Mouse (Mus musculus) gastrocnemius, adult 2 months (tissue): ENCODE data around the gene Cd101. TPM values are rescaled to one million over a fixed set of nuclear protein-coding genes. Genes with fewer than 3 reads are reported as not detected.

Experiments used
- DNase-seq: peaks from one replicate; pipeline ENCODE4 v3.0.0; 2022
- H3K27ac ChIP-seq: fragments of 200-600 bp; 2 replicates; pipeline ENCODE4 v1.8.1; 2022; ENCODE audit warnings: mild to moderate bottlenecking
- H3K4me3 ChIP-seq: fragments of 200-600 bp; 2 replicates; pipeline ENCODE4 v1.8.1; 2022; ENCODE audit warnings: mild to moderate bottlenecking, moderate library complexity
- CTCF ChIP-seq: fragments of 200-600 bp; IDR thresholded peaks from 2 replicates; pipeline ENCODE4 v1.8.1; 2022; ENCODE audit warnings: antibody characterized with exemption, mild to moderate bottlenecking, moderate library complexity
- intact Hi-C: fragments of 180-260 bp; cut with DNase I; formaldehyde crosslinking; loops from one replicate; pipeline ENCODE4 v1.15.1; 2025
- total RNA-seq, 2 experiments: library from RNA; stranded (reverse); gene quantifications; 2 replicates each; pipeline ENCODE4 v1.2.3; 2021

Gene Cd101
- total RNA-seq, 2 experiments from 2014 or later = 0.06 to 0.13 TPM

DNA sequence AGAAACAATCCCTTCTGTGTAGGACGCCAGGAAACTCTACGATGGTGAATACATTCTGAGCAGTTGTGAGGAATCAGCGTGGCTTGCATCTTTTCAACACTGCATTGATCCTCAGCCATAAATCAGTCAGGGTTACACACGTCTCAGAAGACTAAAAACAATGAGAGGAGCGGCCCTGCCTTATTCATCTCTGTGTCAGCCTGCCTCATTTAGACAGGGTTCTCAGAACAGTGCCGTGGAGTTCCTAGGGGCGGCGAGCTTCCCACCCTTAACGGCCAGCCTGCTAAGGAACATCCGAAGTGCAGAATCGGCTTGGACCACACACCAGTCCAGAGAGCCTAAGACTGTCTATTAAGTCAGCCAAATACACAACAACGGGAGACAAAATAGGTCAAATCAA, 39.9 kb downstream of the Cd101 start:
- intact Hi-C loops = no loop called here

GRCm38 (mm10) chr3:100979290-100979689, 50.1 kb downstream of the Cd101 start:
- Histone ChIP-seq H3K27ac (no peak overlapping the region), H3K4me3 (no peak overlapping the region)
- intact Hi-C loops = no loop called here
- no peak for TF ChIP-seq CTCF
- no peak for DNase-seq

More for the DNA sequence above, 39.9 kb downstream of the Cd101 start:
- TF ChIP-seq CTCF = peak; percentile 39
- peak; percentile 53 for DNase-seq
- H3K27ac ChIP-seq = no peak overlapping the region
- no peak overlapping the region for H3K4me3 ChIP-seq

DNA sequence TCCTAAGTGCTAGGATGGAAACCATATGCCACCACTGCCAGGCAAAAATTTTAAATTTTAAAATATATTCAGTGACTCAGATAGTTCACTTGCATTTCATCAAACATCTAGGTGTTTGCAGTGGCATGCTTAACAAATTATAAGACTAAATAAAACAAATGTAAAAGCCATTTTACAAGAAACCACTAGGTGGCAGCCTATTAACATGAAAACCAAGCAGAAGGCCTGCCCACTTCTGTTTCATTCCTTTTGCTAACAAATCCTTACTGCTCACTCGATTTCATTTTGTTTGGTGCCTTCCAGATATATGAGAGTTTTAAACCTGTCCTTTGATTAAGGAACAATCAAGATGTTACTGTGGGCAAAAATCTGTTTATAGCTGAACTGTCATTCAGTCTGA, 55.5 kb downstream of the Cd101 start:
- TF ChIP-seq CTCF = peak; percentile 87; the same call in 1 of the 2 replicates
- H3K4me3 ChIP-seq = no peak overlapping the region
- intact Hi-C loops = loop anchor here (1.0 to 5.0 kb wide), 2 partner anchors 188 to 321 kb away; no protein-coding TSS in a partner anchor
- DNase-seq = no peak
- H3K27ac ChIP-seq = no peak overlapping the region

DNA sequence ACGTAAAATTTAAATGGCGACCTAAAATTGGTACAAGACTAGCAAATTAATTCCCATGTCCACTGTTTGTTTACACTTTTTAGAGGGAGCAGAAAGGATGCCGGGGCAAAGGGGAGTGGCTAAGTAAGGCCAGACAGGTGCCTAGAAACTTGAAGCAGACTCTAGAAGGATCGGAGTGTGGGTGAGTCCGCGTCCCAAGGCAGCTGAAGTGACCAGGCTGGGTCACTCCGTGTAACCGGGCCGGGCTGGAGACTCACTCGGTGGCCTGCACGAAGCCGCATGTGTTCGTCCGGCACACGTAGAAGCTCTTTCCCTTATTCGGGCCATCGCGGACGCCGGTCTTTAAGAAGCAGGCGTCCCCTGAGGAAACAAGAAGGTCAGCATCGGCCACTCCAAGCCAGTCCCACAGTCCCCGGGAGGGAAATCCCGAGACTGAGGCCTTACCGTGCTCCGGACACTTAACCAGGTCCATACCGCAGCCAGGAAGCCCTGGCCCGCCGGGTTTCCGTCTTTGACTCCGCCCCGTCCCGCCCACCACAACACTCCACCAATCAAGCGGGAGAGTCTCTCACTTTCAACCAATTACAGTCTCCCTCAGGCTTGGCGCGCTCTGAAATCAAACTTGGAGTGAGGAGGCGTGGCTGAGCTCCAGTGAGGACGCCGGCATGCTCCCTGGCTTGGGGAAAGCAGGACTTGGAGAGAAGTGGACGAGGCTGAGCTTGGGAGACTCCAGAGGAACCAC, 60.0 kb downstream of the Cd101 start, which contains the start of gene Ttf2:
Gene Ttf2, minus strand, starts transcription at position 488 of the 742 bp plus-strand sequence.
- H3K27ac ChIP-seq = peak within 1 kb of the TSS; percentile 82
- TF ChIP-seq CTCF = no peak
- intact Hi-C loops = loop anchor here (5.0 to 10.0 kb wide), 2 partner anchors 47 to 495 kb away; partner anchors contain the start of gene Trim45

GRCm38 (mm10) chr3:100963849-100964542, 65.4 kb downstream of the Cd101 start:
- Histone ChIP-seq H3K4me3 (no peak overlapping the region), H3K27ac (no peak overlapping the region)
- intact Hi-C loops = loop anchor here (10.0 kb wide), 1 partner anchor 501 kb away; no protein-coding TSS in a partner anchor
- peak; percentile 49 for DNase-seq
- TF ChIP-seq CTCF = peak; percentile 73

More for the DNA sequence above, 60.0 kb downstream of the Cd101 start, which contains the start of gene Ttf2:
- peak within 1 kb of the TSS; percentile 91 for H3K4me3 ChIP-seq
- DNase-seq = peak; percentile 95

DNA sequence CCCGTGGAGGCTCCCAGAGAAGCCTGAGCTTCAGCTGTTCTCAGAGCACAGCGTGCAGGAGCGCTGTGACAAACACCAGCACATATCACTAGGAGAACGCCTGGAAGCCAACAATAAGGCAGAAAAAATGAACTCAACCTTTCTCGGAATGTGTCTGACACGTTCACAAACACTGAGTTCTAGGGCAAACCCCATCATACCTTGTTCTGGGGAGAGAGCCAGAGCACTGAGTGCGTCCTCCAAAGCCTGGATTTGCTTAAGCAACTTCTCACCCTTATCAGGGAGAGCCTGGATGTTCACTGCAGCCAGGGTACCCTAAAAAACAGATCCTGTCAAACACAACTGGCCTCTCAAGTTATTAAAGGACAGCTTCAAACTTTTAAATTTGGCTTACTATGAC, 67.9 kb downstream of the Cd101 start:
- Histone ChIP-seq H3K27ac (no peak overlapping the region), H3K4me3 (no peak overlapping the region)
- intact Hi-C loops = loop anchor here (10.0 kb wide), 1 partner anchor 503 kb away; no protein-coding TSS in a partner anchor
- DNase-seq = no peak
- no peak for TF ChIP-seq CTCF

GRCm38 (mm10) chr3:100961007-100961406, 68.3 kb downstream of the Cd101 start:
- no peak for DNase-seq
- intact Hi-C loops = loop anchor here (10.0 kb wide), 1 partner anchor 504 kb away; no protein-coding TSS in a partner anchor
- H3K4me3 ChIP-seq = no peak overlapping the region
- H3K27ac ChIP-seq = no peak overlapping the region
- TF ChIP-seq CTCF = no peak

- intact Hi-C loops = no loop called here
- H3K27ac ChIP-seq = no peak overlapping the region
- no peak overlapping the region for H3K4me3 ChIP-seq
- no peak for DNase-seq
- peak; percentile 34; the same call in 1 of the 2 replicates for TF ChIP-seq CTCF
These were observed 74.7 kb downstream of the Cd101 start for GRCm38 (mm10) chr3:100954616-100955015.

GRCm38 (mm10) chr3:100951531-100951930, 77.8 kb downstream of the Cd101 start:
- H3K27ac ChIP-seq = no peak overlapping the region
- intact Hi-C loops = no loop called here
- no peak for DNase-seq
- TF ChIP-seq CTCF = no peak
- no peak overlapping the region for H3K4me3 ChIP-seq

DNA sequence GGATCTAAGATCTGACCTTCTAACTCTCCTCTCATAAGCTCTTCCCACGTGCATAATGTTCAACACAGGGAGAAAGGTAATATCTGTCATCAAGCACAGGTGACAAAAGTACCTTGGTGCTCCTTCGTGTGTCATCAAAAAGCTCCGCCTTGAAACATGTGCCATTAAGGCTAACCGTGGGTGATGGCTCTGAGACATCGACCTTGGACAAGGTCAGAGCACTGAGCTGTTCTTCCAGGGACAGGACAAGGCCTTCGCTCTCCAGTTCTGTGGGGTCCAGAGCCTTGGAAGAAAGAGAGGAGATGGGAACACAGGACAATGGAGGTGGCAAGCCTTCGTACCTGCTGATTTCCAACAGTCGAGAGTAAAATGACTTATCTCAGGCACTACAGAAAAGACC, 82.1 kb downstream of the Cd101 start:
- no peak for DNase-seq
- Histone ChIP-seq H3K27ac (no peak overlapping the region), H3K4me3 (no peak overlapping the region)
- TF ChIP-seq CTCF = no peak
- intact Hi-C loops = no loop called here

Other genes starting within 250 kb of the Cd101 start
- gene Vtcn1, start 204.1 kb downstream of the Cd101 start, total RNA-seq = under 1 TPM in 1 of 2 experiments, not detected in 1; 0.28 TPM
- 1 to 10 TPM; 4.7 to 7.8 TPM for gene Trim45, start 107.4 kb downstream of the Cd101 start, total RNA-seq
- gene Ttf2, start 59.9 kb downstream of the Cd101 start, total RNA-seq = 1 to 10 TPM; 2.5 to 3.1 TPM
- gene Ptgfrn, start 80.7 kb upstream of the Cd101 start, total RNA-seq = 10 to 100 TPM in 1 of 2 experiments, 1 to 10 TPM in 1; 6.9 to 13.8 TPM